Mouse (Mus musculus): ENCODE measurements around the gene Stk4. TPM values are rescaled to one million over a fixed set of nuclear protein-coding genes. Genes with fewer than 3 reads are reported as not detected.

Stk4 gene
- polyA plus RNA-seq, 2 experiments = 16.1 to 23.2 TPM

DNA sequence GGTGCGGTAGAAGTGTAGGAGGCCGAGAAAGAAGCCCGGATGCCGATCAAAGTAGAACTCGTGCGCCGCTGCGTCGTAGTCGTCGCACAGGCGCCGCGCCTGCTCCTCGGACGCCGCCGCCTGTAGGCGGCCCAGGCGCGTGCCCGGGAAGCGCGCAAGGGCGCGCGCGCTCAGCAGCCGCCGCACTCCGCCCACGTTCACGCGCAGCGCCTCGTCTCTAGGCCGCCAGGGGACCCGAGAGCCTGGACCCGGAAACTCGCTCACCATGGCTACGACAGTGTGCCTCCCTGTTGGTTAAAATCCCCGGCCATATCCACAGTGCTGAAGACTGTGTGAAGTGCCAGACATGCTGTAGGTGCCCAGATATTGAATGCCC lies 98.4 kb downstream of the Stk4 start:
- TF ChIP-seq POLR2A (IDR thresholded peaks at IDR 0.05; ENCODE audit: borderline replicate concordance, extremely low read depth, insufficient read depth, insufficient read length) = no peak
- peaks cover 65% of the 10 kb centered on the region for H3K27me3 ChIP-seq (ENCODE audit: control insufficient read depth, insufficient read depth, low read length)
- no peak for DNase-seq (ENCODE audit: low spot score)
- WGBS = 8% methylated on average over 38 of the region's 42 CpGs
- H3K27ac ChIP-seq (replicated peaks; ENCODE audit: low read depth, low read length) = no peak overlapping the region
- H3K4me1 ChIP-seq (ENCODE audit: control insufficient read depth, insufficient read depth, low read length) = peaks cover 15% of the 10 kb centered on the region
- peak overlapping the region; percentile 73 for H3K4me2 ChIP-seq (replicated peaks; ENCODE audit: low read depth, low read length, severe bottlenecking)
- H3K9ac ChIP-seq (ENCODE audit: low read depth, low read length, severe bottlenecking) = peak overlapping the region; percentile 46
- ATAC-seq (ENCODE audit: low FRiP score, low read depth) = no peak
- H3K4me3 ChIP-seq (replicated peaks; ENCODE audit: low read length) = peak overlapping the region; percentile 39
- peaks cover 2% of the 10 kb centered on the region; the same call in 1 of the 2 replicates for H3K36me3 ChIP-seq (ENCODE audit: control insufficient read depth, insufficient read depth, low read length)
- no peaks in the 10 kb centered on the region for H3K9me3 ChIP-seq (ENCODE audit: control insufficient read depth, low read length)

DNA sequence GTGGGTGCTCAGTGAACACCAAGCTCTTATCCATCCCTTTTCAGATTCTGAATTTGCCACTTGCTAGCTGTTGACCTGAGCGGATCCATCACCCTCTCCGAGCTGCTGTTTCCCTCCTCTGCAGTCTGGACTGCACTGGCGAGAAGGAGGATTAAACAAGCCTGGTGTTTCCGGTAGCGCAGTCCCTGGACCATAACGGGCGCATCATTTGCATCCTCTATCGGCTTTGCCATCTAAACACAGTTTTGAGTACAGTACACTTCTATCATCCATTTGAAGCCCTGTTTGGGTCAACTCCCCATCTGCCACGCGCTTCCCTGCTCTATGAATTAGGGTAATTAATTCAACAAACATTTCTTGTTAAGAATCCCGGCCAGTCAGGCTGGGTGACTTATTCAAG lies 100.2 kb downstream of the Stk4 start:
- Histone ChIP-seq H3K9ac (ENCODE audit: low read depth, low read length, severe bottlenecking) (no peak overlapping the region), H3K27me3 (ENCODE audit: control insufficient read depth, insufficient read depth, low read length) (peaks cover 65% of the 10 kb centered on the region), H3K4me2 (replicated peaks; ENCODE audit: low read depth, low read length, severe bottlenecking) (peak overlapping the region; percentile 45), H3K4me3 (replicated peaks; ENCODE audit: low read length) (peak overlapping the region; percentile 27), H3K36me3 (ENCODE audit: control insufficient read depth, insufficient read depth, low read length) (no peaks in the 10 kb centered on the region), H3K9me3 (ENCODE audit: control insufficient read depth, low read length) (no peaks in the 10 kb centered on the region), H3K4me1 (ENCODE audit: control insufficient read depth, insufficient read depth, low read length) (peaks cover 18% of the 10 kb centered on the region), H3K27ac (replicated peaks; ENCODE audit: low read depth, low read length) (no peak overlapping the region)
- no peak for DNase-seq (ENCODE audit: low spot score)
- ATAC-seq (ENCODE audit: low FRiP score, low read depth) = no peak
- no peak for TF ChIP-seq POLR2A (IDR thresholded peaks at IDR 0.05; ENCODE audit: borderline replicate concordance, extremely low read depth, insufficient read depth, insufficient read length)
- 4% methylated on average over 11 of the region's 11 CpGs for WGBS

DNA sequence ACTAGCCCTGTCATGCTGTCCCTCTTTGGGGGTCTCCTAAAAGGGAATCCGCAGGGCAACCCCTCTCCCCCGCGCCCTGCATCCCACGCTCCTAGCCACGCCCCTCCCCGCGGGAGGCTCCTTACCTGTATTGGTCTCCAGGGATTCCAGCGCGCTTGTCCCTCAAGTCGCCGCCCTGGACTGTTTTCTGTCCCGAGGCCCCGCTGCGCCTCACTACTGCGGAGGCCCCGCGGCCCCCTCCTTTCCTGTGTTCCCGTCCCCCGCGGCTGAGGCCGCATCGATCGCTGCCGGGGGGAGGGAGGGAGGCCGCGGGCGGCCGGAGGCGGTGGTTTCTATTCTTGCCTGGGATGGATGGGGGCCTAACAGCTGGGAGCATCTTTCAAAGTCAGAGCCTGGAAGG lies 100.8 kb downstream of the Stk4 start, which contains the start of gene Kcns1:
Kcns1 (minus strand) TSS at position 212 of the 400 bp plus-strand sequence.
- Histone ChIP-seq H3K4me3 (replicated peaks; ENCODE audit: low read length) (peak within 1 kb of the TSS; percentile 27), H3K27ac (replicated peaks; ENCODE audit: low read depth, low read length) (no peak within 1 kb of the TSS), H3K27me3 (ENCODE audit: control insufficient read depth, insufficient read depth, low read length) (peaks cover 61% of the 10 kb centered on the region), H3K4me1 (ENCODE audit: control insufficient read depth, insufficient read depth, low read length) (peaks cover 18% of the 10 kb centered on the region), H3K36me3 (ENCODE audit: control insufficient read depth, insufficient read depth, low read length) (no peaks in the 10 kb centered on the region), H3K9ac (ENCODE audit: low read depth, low read length, severe bottlenecking) (no peak within 1 kb of the TSS; the same call in 1 of the 2 replicates), H3K4me2 (replicated peaks; ENCODE audit: low read depth, low read length, severe bottlenecking) (peak within 1 kb of the TSS; percentile 45), H3K9me3 (ENCODE audit: control insufficient read depth, low read length) (no peaks in the 10 kb centered on the region)
- 1% methylated on average over 28 of the region's 29 CpGs for WGBS
- TF ChIP-seq POLR2A (IDR thresholded peaks at IDR 0.05; ENCODE audit: borderline replicate concordance, extremely low read depth, insufficient read depth, insufficient read length) = no peak
- DNase-seq (ENCODE audit: low spot score) (no peak), ATAC-seq (ENCODE audit: low FRiP score, low read depth) (no peak)

DNA sequence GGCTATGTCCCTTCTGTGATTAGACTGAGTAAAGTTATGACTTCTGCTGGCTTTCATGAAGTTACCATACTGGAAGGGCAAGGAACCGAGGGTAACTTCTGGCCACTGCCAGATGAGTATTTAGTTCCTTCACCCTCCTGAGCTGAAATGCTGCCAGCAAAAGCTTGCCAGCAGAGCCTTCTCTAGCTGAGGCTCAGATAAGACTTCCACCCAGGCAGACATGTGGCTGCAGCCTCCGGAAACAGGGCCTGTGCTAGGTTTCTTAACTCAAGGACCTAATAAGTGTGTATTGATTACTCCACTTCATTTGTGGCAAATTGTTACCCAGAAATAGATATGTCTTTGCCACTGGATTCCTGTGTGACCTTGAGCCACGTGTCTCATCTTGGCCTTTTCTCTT lies 103.3 kb downstream of the Stk4 start:
- no peak overlapping the region for H3K9ac ChIP-seq (ENCODE audit: low read depth, low read length, severe bottlenecking)
- H3K27me3 ChIP-seq (ENCODE audit: control insufficient read depth, insufficient read depth, low read length) = peaks cover 36% of the 10 kb centered on the region
- H3K9me3 ChIP-seq (ENCODE audit: control insufficient read depth, low read length) = no peaks in the 10 kb centered on the region
- no peaks in the 10 kb centered on the region for H3K36me3 ChIP-seq (ENCODE audit: control insufficient read depth, insufficient read depth, low read length)
- H3K27ac ChIP-seq (replicated peaks; ENCODE audit: low read depth, low read length) = no peak overlapping the region
- no peak for DNase-seq (ENCODE audit: low spot score)
- WGBS = 68% methylated on average over 3 of the region's 3 CpGs
- no peak overlapping the region for H3K4me2 ChIP-seq (replicated peaks; ENCODE audit: low read depth, low read length, severe bottlenecking)
- TF ChIP-seq POLR2A (IDR thresholded peaks at IDR 0.05; ENCODE audit: borderline replicate concordance, extremely low read depth, insufficient read depth, insufficient read length) = no peak
- peaks cover 16% of the 10 kb centered on the region for H3K4me1 ChIP-seq (ENCODE audit: control insufficient read depth, insufficient read depth, low read length)
- H3K4me3 ChIP-seq (replicated peaks; ENCODE audit: low read length) = no peak overlapping the region
- no peak for ATAC-seq (ENCODE audit: low FRiP score, low read depth)

DNA sequence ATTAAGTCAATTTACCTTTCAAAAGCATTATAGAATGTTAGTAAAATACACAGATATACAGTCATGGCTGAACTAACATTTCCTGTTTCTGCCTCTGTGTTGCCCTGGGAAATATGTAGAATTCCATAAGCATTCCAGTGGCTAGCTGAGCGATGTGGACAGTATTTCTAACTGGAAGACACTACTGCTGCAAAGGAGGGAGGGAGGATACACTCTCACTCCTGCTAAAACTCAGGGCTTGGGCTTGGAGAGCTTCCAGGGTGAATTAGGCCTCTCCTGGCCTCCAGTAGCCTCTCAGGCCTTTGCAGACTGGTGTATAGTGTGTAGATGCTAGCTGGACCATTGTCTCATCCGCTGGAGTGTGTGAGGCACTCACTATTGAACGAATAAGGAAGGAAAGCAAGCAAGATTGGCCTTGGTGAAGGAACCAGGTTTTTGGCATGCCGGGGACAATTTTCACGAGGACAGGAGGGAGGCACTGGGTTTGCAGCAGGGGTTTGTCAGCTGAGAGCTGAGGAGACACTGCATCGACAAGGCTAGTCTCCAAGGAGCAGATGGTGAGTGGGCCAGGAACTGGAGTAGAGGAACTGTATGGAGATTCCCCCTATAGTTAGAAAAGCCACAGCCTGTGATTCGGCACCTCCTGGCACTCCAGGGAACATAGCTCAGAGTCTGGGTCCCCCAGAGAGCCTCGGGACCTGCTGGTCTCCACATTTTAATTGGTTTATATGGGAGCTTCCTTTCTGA lies 104.7 kb downstream of the Stk4 start:
- H3K36me3 ChIP-seq (ENCODE audit: control insufficient read depth, insufficient read depth, low read length) = no peaks in the 10 kb centered on the region
- H3K9ac ChIP-seq (ENCODE audit: low read depth, low read length, severe bottlenecking) = no peak overlapping the region
- no peak overlapping the region for H3K4me3 ChIP-seq (replicated peaks; ENCODE audit: low read length)
- H3K4me1 ChIP-seq (ENCODE audit: control insufficient read depth, insufficient read depth, low read length) = peaks cover 14% of the 10 kb centered on the region
- no peak overlapping the region for H3K4me2 ChIP-seq (replicated peaks; ENCODE audit: low read depth, low read length, severe bottlenecking)
- no peak overlapping the region for H3K27ac ChIP-seq (replicated peaks; ENCODE audit: low read depth, low read length)
- 68% methylated on average over 8 of the region's 8 CpGs for WGBS
- ATAC-seq (ENCODE audit: low FRiP score, low read depth) (no peak), DNase-seq (ENCODE audit: low spot score) (no peak)
- no peaks in the 10 kb centered on the region for H3K9me3 ChIP-seq (ENCODE audit: control insufficient read depth, low read length)
- H3K27me3 ChIP-seq (ENCODE audit: control insufficient read depth, insufficient read depth, low read length) = peaks cover 22% of the 10 kb centered on the region
- TF ChIP-seq POLR2A (IDR thresholded peaks at IDR 0.05; ENCODE audit: borderline replicate concordance, extremely low read depth, insufficient read depth, insufficient read length) = no peak
